Mouse (Mus musculus): Measurements from ENCODE around the gene Nckap5l.

DNA sequence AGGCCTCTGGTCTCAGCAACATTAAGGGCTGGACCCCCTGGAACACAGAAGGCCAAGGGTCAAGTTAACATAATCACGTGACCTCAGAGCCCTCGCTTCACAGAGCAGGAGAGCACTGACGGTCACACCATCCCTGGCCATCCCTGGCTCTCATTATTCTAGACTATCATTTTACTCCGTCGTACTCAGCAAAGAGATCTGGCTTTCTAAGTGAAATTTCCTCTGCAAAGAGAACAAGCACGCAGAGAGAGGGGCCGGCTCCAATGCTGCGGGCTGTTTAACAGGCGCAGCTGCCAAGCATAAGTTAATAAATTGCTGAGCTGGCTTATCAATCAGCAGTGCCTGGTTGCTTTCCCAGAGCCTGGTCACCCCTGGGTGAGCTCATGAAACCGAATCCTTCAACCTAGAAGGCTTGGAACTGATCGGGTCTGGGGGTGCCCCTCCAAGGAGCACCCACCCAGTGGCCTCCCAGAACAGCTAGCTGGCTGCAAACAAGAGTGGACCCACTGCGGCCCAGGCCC, 44.8 kb upstream of the Nckap5l start:
- TF ChIP-seq CTCF (IDR thresholded peaks at IDR 0.05; ENCODE audit: borderline replicate concordance, control insufficient read depth, extremely low read depth, insufficient read depth, low read length, poor library complexity) = no peak
- no peak for TF ChIP-seq POLR2A (IDR thresholded peaks at IDR 0.05; ENCODE audit: control insufficient read depth, extremely low read depth, insufficient read depth, low read length, poor library complexity)

Measured in thymus, adult 2 months (tissue).